Mouse (Mus musculus): ENCODE data around the gene Grin3a. TPM values are rescaled to one million over a fixed set of nuclear protein-coding genes. Genes with fewer than 3 reads are reported as not detected.
A peak's percentile ranks its signal among the peaks of the same experiment; 100 is the strongest.

The Grin3a gene
- total RNA-seq (2021), result under 1 TPM; 0.21 to 0.46 TPM
- polyA plus RNA-seq (2012; rRNA removed), result 0.01 and 0.09 TPM in 2 replicates
- long read RNA-seq, partial matches to known transcripts, result 0 of 1 reads
- long read RNA-seq, other reads (novel, unspliced or antisense), result 1 of 1 reads

DNA sequence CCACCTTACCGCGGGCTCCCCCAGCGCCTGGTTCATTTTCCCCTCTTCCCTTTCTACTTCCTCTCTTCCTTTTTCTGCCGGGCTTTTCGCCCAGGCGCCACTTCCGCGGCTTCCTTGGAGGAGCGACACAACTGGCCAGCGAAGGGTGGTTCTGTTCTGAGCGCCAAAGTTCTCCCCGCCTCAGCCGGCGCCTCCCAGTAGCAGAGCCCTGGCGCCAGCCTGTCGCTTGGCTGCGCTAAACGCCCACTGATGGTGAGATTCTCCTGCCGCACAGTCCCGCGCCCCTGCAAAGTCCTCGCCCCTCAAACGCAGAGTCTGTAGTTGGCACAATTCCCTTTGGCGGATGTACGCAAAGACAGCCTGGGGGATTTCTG, at the start of gene Grin3a:
Gene Grin3a (minus strand): TSS at position 133 of the 374 bp plus-strand sequence.
- peak; percentile 56 for DNase-seq

DNA sequence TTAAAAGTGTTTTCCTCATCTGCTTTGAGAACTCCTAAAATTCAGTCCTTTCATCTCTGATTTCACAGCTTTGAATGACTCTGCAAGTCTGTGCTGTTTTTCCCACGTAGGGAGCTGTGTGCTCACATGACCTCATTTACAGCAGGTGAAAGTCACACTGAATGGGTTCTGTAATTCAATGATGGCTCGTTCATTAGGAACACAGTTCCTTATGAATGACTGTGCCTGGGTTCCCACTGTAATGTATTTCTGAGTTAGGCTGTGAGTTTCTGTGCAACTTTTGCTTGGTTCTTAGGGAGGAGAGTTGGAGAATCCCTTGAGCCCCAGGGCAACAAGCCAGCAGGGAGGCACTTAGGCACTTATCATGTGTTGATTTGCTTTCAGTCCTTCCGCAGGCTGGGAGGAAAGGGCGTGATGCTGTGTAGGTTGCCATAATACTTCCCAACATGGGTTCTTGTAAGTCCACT, 46.3 kb upstream of the Grin3a start:
- DNase-seq, result peak; percentile 7

DNA sequence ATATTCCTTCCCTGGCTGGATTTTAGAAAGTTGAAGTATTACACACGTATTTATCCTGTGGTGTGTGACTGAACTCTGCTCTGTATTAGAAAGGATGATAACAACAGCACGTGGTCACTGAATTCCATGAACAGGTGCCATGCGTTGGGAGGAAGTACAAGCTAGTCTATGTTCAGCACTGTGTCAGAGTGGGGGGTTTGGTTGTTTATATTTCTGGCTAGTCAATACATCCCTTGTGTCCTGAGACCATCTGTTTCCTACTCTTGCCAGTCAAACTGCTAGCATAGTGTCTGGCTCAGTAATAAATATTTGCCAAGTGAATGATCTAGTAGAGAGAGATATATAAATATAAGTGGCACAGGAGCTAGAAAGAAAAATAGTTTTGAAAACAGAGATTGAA, 31.5 kb upstream of the Grin3a start:
- DNase-seq, result no peak

DNA sequence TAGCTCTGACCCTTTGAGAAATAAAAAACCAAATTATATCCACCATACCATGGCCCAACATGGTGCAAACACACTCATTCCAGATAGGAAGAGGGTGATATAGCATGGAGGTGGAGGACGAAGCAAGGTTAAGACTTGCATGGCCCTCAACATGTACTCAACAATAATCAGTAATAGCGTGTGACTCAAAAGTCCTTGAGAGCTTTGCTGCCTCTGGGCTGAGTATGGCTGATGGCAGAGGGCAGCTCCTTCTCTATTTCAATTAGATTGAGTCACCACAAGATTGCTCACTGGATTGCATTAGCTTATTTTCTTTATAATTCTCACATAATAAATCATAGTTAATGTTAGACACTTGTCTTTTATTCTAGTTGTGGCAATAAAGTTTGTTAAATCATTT, 15.1 kb upstream of the Grin3a start:
- peak; percentile 26 for DNase-seq

DNA sequence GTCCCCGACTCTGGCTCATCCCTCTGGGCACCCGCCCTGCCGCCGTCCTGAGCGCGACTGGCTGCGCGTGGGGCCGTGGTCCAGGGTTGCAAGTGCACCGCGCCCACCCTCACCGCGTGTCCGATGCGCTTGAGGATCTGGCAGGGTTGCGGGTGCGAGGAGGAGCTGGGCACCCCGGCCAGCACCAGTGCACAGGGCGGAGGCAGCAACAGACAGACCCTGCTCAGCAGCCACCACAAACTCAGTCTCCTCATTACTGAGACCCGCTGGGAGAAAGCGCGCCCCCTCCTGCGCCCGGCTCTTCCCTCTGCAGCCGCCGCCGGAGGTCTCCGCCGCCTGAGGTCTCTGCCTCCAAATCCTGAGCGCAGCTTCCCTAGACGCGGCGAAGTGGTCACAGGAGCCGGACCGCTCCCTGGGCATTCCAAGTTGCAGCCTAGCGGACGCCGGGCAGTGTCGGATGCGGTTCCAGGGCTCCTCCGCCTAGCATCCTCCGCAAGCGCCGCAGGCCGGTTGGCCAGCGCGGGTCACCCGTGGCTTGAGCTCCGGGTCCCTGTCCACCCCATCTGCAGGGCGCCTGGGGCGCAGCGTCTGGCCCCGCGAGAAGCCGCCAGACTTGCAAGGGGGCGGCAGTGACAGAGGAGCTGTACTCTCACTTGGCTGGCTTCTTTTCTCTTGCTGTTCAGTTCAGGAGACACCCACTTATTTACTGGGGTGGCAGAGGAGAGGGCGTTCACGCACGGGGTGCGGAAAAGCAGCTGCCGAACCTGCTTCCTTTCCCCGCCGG, 524 bp downstream of the Grin3a start:
- peak; percentile 6 for DNase-seq

DNA sequence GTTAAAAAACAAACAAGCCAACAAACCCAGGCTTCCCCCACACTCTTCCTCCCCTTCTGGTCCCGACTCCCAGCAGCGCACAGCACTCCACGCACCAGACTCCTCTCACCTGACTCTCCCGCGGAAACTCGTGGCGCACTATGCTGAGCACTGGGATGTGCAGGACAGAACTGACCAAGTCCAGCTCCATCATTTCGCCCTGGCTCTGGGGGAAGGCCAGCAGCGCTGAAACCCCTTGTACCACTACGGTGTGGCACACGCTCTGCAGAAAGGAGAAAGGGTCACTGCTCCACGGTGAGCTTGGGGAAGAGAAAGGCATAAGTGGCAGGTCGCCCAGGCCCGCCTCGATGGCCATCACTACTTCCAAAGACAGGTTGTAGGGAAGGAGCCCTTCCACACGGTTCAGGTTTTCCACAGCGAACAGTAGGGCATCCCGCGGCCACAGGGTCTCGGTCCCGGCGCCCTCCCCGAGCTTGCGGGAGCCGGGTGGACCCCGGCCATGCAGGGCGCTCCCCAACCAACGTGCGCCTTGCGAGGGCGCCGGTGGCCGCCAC, 1.2 kb downstream of the Grin3a start:
- no peak for DNase-seq

DNA sequence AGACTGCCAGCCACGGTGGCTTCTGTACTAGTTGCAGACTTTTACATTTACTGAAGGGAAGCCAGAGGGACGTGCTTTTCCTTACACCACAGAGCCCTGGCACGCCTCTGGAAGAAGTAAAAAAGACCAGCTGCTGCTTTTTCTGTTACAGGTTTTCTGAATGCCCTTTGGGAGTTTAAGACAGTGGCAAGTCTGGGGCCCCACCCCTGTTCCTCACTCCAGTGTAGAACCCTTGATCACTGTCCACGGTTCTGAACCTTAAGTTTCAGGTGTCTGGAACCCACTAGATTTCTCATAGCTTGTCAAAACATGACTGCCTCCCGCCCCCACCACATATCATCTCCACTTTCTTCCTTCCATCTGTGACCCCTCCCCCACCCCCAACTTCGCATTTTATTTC, 1.8 kb downstream of the Grin3a start:
- no peak for DNase-seq

DNA sequence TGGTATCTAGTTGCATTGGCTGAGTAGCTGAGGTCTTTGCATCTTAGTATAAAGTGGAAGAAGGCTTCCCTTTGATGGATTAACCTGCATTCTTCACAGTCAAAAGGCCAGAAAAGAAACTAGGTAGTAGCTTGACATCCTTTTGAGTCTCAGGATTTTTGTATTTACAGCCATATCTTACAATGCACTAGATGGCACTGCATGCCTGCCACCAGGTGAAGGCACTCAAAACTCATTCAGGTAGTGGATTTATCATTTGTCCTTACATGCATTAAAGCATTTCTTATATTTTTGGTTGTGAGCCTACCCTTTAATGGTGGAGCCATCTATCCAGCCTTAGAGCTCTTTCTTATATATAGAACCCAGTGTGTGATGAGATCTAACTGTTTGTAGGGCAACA, 13.5 kb downstream of the Grin3a start:
- DNase-seq, result no peak

DNA sequence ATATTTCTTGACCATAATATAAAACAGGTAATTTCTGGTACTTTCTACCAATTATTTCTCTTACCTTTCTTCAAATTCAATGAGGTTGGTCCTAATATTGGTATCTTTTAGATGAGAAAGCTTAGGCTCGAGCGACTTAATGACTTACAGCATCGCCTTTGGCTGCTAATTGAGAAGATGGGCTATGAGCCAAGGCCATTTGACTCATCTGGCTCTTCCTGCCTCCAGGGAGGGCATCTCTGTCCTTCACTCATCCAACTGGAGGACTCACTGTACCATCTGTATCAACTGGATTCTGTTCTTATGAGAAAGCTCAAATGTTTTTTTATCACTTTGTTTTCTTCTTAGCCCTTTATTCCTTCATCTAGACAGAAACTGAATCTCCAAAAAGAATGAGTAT, 31.7 kb downstream of the Grin3a start:
- peak; percentile 70 for DNase-seq

DNA sequence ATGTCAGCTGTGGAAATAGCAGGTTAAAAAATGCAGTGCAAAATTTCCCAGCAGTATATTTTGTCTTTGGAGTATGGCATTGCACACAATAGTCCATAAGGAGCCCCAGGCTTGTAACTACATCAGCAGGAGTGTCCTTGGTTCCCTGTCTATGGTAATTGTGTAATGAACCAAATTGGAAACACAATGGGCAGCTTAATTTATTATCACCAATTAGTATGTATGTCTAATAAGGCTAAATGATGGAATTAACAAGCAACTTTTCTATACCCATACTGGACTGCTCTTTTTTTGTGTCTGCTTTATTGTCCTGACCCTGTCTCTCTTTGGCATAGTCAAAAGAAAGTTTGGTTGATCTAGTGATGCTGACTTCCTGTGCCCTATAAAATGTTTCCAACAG, 38.8 kb downstream of the Grin3a start:
- no peak for DNase-seq

DNA sequence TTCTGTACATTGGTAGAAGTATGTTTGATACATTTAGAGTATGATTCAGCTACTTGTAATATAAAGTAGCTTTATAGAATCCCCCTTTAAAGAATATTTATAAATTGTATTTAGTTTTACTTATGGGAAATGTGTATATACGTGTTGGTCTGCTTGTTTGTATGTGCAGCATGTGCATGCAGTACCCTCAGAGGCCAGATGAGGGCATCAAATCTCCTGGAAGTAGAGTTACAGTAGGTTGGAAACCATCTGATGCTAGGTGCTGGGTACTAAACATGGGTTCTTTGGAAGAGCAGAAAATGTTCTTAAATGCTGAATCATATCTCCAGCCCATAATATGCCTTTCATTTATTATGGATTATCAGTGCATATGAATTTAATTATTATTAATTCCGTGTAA, 46.2 kb downstream of the Grin3a start:
- no peak for DNase-seq

DNA sequence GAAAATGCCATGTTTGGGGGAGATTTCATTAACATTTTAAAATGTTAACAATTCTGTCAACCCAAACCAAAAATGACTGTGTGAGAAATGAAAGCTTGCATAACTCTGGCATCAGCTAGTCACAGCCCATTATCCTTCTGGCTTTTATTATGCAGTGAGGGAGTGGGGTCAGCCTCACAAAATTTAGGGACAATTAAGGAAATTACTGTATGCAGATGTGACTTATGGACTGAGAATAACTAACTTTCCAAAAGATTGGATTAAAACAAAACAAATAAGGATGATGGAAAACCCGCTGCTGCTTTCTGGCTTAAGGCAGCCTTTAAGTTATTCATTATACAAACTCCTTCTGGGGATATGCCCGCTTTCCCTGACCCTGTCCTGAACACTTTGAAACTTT, 56.6 kb downstream of the Grin3a start:
- DNase-seq, result no peak

DNA sequence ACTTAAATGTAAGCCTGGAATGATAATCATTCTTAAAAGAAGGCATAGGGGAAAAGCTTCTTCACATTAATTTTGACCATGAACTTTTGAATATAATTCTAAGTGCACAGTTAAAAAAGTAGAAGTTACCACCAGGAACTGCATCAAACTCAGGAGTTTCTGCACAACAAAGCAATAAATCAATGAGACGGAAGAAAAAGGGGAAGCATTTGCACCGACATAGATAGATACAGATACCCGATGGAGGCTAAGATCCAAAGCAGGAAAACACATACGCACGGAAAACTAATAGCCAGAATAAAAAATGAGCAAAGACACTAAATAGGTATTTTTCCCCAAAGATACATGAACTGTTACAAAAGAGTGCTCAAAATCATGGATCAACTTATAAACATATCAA, 102.7 kb downstream of the Grin3a start:
- DNase-seq, result no peak

DNA sequence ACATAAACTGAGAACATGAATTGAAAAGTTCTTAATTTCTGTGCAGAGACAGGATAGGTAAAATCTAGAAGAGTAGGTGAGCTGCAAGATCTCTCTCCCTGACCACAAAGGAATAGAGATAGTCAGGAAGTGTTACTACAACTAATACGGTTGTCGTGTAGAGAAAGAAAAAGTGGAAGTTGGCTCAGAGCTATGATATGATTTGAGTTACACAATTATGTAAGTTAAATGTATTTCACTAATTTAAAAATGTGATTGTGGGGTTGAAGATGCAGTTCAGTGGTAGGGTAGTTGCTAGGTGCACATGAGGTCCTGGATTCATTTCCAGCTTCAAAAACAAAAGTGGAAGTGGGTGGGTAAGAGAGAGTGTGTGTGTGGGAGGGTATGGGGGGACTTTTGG, 103.6 kb downstream of the Grin3a start:
- no peak for DNase-seq

DNA sequence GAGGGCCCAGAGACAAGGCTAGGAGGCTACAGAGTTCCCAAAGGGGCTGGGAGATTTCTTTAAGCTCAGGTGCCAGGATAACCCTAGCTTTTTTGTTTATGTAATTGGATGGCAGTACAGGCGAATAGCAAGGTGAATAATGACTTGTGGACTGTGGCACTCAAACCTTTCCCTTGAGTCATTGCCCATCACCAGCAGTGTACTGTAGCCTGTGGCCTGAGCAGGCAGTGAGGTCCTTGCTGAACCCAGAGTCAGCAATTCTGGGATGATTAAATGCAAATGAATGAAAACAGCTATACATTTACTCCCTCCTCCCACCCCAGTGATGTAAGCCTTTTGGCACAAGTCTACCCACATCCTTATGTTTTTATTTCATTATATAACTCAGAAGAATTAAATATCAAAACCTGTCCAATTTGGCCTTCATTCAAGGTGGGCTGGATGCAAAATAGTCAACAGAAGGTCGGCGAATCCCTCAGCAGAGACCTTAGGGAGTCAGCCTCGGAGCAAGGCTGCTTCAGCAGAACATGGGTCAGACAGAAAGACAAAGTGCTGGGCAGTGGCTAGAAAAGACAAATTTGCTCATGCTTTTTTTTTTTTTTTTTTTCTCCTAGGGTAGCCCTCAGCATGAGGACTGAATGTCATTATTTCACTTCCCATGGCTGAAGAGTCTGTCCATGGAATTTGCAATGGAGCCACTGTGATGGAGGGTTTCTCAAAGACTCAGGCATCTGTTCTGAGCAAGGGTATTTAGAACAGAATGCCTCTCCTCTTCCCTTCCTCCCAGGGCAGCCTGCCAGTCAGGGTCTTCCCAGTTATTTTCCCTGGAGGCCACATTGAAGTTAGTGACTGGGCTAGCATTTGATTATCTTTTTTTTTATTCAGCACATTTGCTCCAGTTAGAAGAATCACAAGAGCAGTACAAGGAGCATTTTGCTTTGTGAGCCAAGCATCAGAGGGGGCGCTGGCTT, 104.5 kb downstream of the Grin3a start:
- no peak for DNase-seq

DNA sequence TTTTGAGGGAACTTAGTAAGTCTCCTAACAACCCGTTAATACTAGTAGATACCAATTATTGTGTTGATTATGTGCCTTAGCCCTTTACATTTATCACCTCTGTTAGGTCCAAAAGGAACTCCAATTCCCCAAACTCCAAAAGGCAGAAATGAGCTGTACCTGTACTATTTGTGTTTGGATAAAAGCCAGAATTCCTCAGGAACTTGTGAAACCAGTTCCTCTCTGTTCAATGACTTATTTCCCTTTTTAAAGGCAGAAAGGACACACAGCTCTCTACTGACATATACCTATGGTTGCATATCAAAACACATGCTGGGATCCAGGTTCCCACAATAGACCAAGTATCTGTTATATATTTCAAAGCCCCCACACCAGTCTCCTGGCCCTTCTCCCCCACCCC, 106.0 kb downstream of the Grin3a start:
- DNase-seq, result no peak

DNA sequence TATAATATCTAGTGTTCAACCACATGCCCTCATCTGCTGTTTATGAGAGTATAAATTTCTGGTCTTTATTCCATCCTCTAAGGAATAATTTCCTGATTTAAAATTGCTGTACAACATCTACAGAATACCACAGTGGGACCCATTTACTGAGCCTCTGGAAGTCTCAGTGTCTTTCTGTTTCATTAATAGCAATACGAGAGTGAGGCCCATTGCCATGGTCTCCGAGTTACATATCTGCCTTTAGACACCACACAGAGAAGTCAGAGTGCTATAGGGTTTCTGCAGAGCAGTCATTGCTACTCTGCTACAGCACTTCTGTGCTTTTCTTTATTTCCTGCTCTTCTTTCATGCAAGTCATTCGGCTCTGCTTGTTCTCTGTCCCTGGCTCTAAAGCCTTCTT, 116.2 kb downstream of the Grin3a start:
- DNase-seq, result no peak

DNA sequence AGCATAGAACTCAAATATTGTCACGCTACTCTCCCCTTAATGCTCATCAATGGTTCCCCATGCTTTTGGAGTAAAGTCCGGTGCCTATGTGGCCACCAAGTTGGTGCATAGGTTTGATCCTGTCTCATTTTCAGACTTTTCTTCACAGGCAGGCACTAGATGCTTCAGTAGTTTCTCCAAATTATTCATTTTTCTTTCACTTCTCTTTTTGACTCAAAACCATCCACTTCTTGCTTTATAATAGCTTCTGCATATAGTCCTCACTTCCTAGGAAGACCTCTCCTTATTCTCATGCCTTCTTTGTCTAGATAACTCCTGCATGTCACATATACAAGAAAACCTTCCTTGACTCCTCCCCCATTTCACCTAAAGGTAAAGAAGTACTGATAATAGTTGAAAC, 121.6 kb downstream of the Grin3a start:
- no peak for DNase-seq

DNA sequence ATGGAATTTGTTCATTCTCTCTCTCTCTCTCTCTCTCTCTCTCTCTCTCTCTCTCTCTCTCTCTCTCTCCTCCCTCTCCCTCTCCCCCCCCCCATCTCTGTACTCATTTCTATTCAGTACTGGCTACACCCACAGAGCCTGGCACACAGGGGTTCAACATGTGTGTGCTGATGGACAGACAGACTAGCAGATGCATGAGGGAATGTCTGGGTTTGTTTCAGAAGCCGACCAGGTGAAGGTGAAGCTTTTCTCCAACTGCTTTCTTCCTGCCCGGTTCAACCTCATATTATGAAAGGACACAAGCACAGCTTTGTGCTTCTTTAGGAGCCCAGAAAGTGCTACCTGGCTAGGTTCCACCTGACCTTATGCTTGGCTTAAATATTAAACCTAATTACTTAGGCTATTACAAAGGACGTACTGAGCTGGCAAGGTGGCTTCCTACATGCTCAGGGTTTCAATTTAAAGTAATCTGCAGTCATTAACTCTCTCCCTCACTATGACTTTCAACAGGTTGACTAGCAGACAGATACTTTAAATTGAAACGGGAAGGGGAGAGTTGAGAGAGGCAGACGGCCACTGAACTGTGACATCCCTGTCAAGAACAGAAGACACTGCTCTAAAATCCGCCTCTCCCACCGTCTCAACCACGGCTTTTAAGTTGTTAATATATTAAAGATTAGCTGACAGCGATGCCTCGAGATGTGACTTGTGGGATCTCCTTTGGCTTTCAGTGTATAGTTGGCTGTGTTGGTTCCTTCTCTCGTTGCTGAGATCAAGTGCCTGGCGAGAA, 153.9 kb downstream of the Grin3a start:
- DNase-seq, result no peak

DNA sequence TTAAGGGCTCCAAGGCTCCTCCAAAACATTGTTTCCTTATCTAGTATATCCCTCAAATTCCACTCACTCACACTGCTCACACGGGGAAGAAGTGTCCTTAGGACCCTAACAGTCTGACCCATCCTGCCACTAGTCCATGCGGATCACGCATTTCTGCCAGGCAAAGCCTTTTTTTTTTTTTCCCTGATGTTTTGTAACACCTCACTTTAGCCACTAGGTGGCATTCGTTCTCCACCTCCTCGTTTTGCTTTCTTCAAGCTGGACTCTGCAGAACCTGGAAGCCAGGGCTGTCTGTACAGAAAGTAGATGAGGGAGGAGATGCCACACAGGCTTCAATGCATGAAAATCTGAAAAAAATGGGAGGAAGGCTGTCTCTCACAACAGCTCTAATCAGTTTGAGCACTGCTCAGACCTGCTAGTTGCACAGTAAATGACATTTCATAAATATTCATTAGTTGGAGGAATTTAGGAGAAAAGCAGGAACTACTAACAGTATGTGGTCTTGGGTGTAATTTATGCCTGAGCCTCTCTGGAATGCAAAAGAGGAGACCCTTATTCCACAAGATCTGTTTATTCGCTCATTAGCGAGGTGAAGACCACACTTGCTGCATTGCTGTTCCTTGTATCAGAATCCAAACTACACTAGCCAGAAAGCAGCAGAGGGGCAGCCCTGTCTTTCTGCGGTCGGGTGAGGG, 156.8 kb downstream of the Grin3a start:
- peak; percentile 50 for DNase-seq

DNA sequence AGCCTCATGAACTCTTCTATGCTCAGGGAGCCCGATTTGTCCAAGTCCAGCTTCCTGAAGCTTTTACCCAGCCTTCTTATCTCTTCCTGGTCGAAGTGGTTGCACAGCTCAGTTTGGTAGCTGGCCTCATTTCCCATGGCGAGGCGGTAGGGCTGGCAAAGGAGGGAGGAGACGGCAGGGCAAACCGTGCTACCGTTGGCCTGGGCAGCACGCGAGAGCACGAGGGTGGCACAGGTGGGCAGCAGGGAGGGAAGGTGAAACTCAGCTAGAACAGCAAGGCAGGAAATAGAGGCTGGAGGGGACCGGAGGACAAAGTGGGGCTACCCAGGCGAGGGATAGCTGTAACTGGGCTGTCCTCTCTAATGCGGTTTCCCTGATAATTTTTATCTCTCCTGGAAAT, 163.7 kb downstream of the Grin3a start, which contains the start of gene Ppp3r2:
Gene Ppp3r2 (minus strand): TSS at position 213 of the 400 bp plus-strand sequence.
- no peak for DNase-seq
